Mouse (Mus musculus) kidney, embryonic 14.5 days (tissue): ENCODE data around the gene Harbi1. TPM values are rescaled to one million over a fixed set of nuclear protein-coding genes. Genes with fewer than 3 reads are reported as not detected.

Experiments
- ATAC-seq: fragments of 200-750 bp; cut with Nextera tagmentation; 2 replicates; pipeline ENCODE4 v1.8.0; 2017; ENCODE audit warnings: moderate number of reproducible peaks, mild to moderate bottlenecking, moderate TSS enrichment, moderate library complexity; ENCODE audit not compliant: low FRiP score, low TSS enrichment
- H3K27ac ChIP-seq: fragments of 300-500 bp; sonication (generic); 2 replicates; pipeline ENCODE4 v1.5.1; 2014; ENCODE audit warnings: low read depth, mild to moderate bottlenecking, low read length, moderate library complexity, mixed read lengths
- H3K27me3 ChIP-seq: fragments of 300-500 bp; sonication (generic); 2 replicates; pipeline ENCODE4 v1.6.1; 2014; ENCODE audit warnings: mild to moderate bottlenecking, low read length; ENCODE audit not compliant: control insufficient read depth, insufficient read depth
- H3K36me3 ChIP-seq: fragments of 300-500 bp; sonication (generic); 2 replicates; pipeline ENCODE4 v1.6.1; 2014; ENCODE audit warnings: low read length, mixed read lengths; ENCODE audit not compliant: control insufficient read depth, insufficient read depth
- H3K4me1 ChIP-seq: fragments of 300-500 bp; sonication (generic); 2 replicates; pipeline ENCODE4 v1.6.1; 2014; ENCODE audit warnings: low read length, mixed read lengths; ENCODE audit not compliant: control insufficient read depth, insufficient read depth
- H3K4me2 ChIP-seq: fragments of 300-500 bp; sonication (generic); replicated peaks from 2 replicates; pipeline ENCODE4 v1.6.1; 2014; ENCODE audit warnings: low read depth, mild to moderate bottlenecking, low read length
- H3K4me3 ChIP-seq: fragments of 300-500 bp; sonication (generic); 2 replicates; pipeline ENCODE4 v1.5.1; 2014; ENCODE audit warnings: mild to moderate bottlenecking, low read length
- H3K9ac ChIP-seq: fragments of 300-500 bp; sonication (generic); 2 replicates; pipeline ENCODE4 v1.6.1; 2014; ENCODE audit warnings: low read depth, mild to moderate bottlenecking, low read length, moderate library complexity
- H3K9me3 ChIP-seq: fragments of 300-500 bp; sonication (generic); 2 replicates; pipeline ENCODE4 v1.6.1; 2016; ENCODE audit warnings: low read length; ENCODE audit not compliant: control insufficient read depth
- WGBS: fragments of 180-500 bp; shearing (Covaris S2); extraction: QIAGEN DNeasy Blood & Tissue Kit; methylation state at CpG from one replicate; pipeline ENCODE4 v1.1.7; 2014; 5-methylcytosine and 5-hydroxymethylcytosine counted together
- polyA plus RNA-seq: library from polyadenylated mRNA; unstranded; fragments of >200 nt; fragmentation: Nextera tagmentation; extraction: Ambion mirVana; gene quantifications from 2 replicates; pipeline ENCODE4 v1.2.1, GENCODE M21; 2014

Gene Harbi1
- polyA plus RNA-seq, 1 experiment from 2014 or later, result 21.2 TPM

DNA sequence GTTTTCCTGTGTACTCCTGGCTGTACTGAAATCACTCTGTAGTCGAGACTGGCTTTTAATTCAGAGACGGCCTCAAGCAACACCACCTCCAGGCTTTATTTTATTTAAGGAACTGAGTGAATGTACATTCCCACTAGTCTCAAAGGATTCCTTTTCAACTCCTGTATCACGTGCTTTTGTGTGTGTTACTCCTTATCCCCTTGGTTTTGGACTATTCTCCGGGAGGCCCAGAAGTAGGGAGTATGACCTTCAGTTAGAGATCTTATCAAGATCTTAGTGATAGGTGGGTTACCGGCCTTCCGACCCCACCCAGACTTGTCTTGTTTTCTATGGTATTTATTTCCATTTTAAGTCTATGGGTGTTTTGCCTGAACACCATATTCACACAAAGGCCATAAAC, 4.9 kb upstream of the Harbi1 start:
- Histone ChIP-seq H3K27ac (no peak overlapping the region), H3K4me1 (peaks cover 7% of the 10 kb centered on the region; the same call in 1 of the 2 replicates), H3K9me3 (no peaks in the 10 kb centered on the region), H3K4me3 (no peak overlapping the region), H3K27me3 (no peaks in the 10 kb centered on the region), H3K4me2 (no peak overlapping the region), H3K9ac (no peak overlapping the region), H3K36me3 (no peaks in the 10 kb centered on the region)
- 86% methylated on average over 6 of the region's 6 CpGs for WGBS
- no peak for ATAC-seq

DNA sequence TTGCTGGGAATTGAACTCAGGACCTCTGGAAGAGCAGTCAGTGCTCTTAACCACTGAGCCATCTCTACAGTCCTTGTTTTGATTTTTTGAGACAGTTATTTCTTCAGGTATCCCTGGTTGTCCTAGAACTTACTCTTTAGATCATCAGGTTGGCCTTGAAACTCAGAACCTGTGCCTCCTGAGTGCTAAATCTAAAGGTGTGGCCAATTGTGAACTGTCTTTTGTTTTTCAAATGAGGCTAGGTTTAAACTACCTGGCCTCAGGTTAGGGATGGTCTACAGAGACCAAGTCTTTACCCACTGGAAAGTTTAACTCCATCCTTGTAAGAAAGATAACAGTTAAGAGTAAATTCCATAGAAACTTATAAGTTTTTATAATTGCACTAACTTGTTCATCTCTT, 4.2 kb upstream of the Harbi1 start:
- Histone ChIP-seq H3K4me3 (no peak overlapping the region), H3K4me1 (peaks cover 7% of the 10 kb centered on the region; the same call in 1 of the 2 replicates), H3K9me3 (no peaks in the 10 kb centered on the region), H3K27ac (no peak overlapping the region), H3K9ac (no peak overlapping the region), H3K27me3 (no peaks in the 10 kb centered on the region), H3K4me2 (no peak overlapping the region), H3K36me3 (no peaks in the 10 kb centered on the region)
- ATAC-seq, result no peak

GRCm38 (mm10) chr2:91708361-91708760, 2.3 kb upstream of the Harbi1 start:
- H3K4me2 ChIP-seq, result no peak overlapping the region
- WGBS, result 96% methylated on average over 6 of the region's 6 CpGs
- ATAC-seq, result no peak

DNA sequence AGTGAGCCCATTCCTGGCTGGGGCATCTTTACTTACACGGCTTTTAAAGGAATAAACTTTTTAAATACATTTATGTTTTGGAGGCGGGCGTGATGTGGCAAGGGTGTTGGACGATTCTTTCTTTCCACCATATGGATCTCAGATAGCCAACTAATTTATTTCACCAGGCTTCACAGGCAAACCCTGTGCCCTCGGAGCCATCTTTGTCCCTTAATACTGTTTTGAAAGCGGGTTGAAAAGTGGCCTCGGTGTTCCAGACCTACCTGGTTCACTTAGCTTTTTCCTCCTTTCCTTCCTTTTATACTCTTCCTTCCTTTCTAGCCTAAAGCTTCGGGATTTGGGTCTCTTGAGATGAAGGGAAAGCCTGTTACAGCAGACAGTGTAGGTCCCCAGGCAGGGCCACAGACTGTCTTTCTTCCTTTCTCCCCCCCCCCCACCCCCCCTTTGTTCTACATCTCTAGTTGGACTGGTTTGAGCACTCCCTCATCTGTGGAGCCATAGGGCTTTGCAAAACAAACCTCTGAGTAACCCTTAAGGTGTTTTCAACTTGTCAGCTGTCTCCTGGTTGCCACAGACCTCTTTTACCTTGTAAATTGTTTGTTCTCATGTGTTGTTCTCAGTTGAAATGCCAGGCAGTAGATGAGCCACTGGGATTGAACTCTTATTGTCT, 739 bp downstream of the Harbi1 start:
- Histone ChIP-seq H3K4me2 (peak overlapping the region; percentile 57), H3K4me3 (peak overlapping the region; percentile 98), H3K9me3 (no peaks in the 10 kb centered on the region), H3K9ac (peak overlapping the region; percentile 84), H3K4me1 (peaks cover 7% of the 10 kb centered on the region; the same call in 1 of the 2 replicates), H3K27ac (peak overlapping the region; percentile 79), H3K27me3 (no peaks in the 10 kb centered on the region), H3K36me3 (0 out of 2 replicates have a peak, but pooled peaks cover 3% of the 10 kb centered on the region)
- WGBS, result 8% methylated on average over 8 of the region's 8 CpGs
- no peak for ATAC-seq

More at GRCm38 (mm10) chr2:91708361-91708760, 2.3 kb upstream of the Harbi1 start:
- Histone ChIP-seq H3K27me3 (no peaks in the 10 kb centered on the region), H3K36me3 (no peaks in the 10 kb centered on the region), H3K4me1 (peaks cover 7% of the 10 kb centered on the region; the same call in 1 of the 2 replicates), H3K4me3 (no peak overlapping the region), H3K9ac (no peak overlapping the region), H3K9me3 (no peaks in the 10 kb centered on the region), H3K27ac (no peak overlapping the region)

GRCm38 (mm10) chr2:91714921-91715320, 4.3 kb downstream of the Harbi1 start:
- Histone ChIP-seq H3K9ac (no peak overlapping the region), H3K4me2 (no peak overlapping the region), H3K4me1 (no peaks in the 10 kb centered on the region; the same call in 1 of the 2 replicates), H3K9me3 (no peaks in the 10 kb centered on the region), H3K27me3 (no peaks in the 10 kb centered on the region), H3K36me3 (peaks cover 3% of the 10 kb centered on the region; the same call in 1 of the 2 replicates), H3K27ac (no peak overlapping the region), H3K4me3 (no peak overlapping the region)
- ATAC-seq, result no peak
- WGBS, result 89% methylated on average over 1 of the region's 1 CpGs

- H3K4me2 ChIP-seq, result no peak overlapping the region
- no peaks in the 10 kb centered on the region for H3K4me1 ChIP-seq
- H3K9ac ChIP-seq, result no peak overlapping the region
- H3K9me3 ChIP-seq, result no peaks in the 10 kb centered on the region
- peaks cover 8% of the 10 kb centered on the region for H3K36me3 ChIP-seq
- H3K27me3 ChIP-seq, result no peaks in the 10 kb centered on the region
- no peak overlapping the region for H3K27ac ChIP-seq
- 86% methylated on average over 6 of the region's 6 CpGs for WGBS
- no peak for ATAC-seq
- H3K4me3 ChIP-seq, result no peak overlapping the region
These were observed 7.6 kb downstream of the Harbi1 start for GRCm38 (mm10) chr2:91718276-91718675.

- no peak overlapping the region for H3K9ac ChIP-seq
- H3K27me3 ChIP-seq, result no peaks in the 10 kb centered on the region
- no peak overlapping the region for H3K4me3 ChIP-seq
- ATAC-seq, result no peak
- H3K27ac ChIP-seq, result no peak overlapping the region
- H3K4me2 ChIP-seq, result no peak overlapping the region
- no peaks in the 10 kb centered on the region for H3K4me1 ChIP-seq
- WGBS, result 80% methylated on average over 4 of the region's 4 CpGs
- no peaks in the 10 kb centered on the region for H3K9me3 ChIP-seq
- peaks cover 5% of the 10 kb centered on the region for H3K36me3 ChIP-seq
These were observed 12.7 kb downstream of the Harbi1 start for GRCm38 (mm10) chr2:91723382-91723781.

- Histone ChIP-seq H3K4me3 (no peak overlapping the region), H3K27me3 (no peaks in the 10 kb centered on the region), H3K4me1 (no peaks in the 10 kb centered on the region), H3K4me2 (no peak overlapping the region), H3K36me3 (peaks cover 5% of the 10 kb centered on the region), H3K9me3 (no peaks in the 10 kb centered on the region), H3K9ac (no peak overlapping the region), H3K27ac (no peak overlapping the region)
- ATAC-seq, result no peak
These were observed 13.3 kb downstream of the Harbi1 start for GRCm38 (mm10) chr2:91723951-91724350.

- no peak for ATAC-seq
- no peaks in the 10 kb centered on the region for H3K27me3 ChIP-seq
These were observed 14.1 kb downstream of the Harbi1 start for GRCm38 (mm10) chr2:91724716-91725115.

More at GRCm38 (mm10) chr2:91724716-91725115, 14.1 kb downstream of the Harbi1 start:
- no peak overlapping the region for H3K9ac ChIP-seq
- H3K36me3 ChIP-seq, result peaks cover 5% of the 10 kb centered on the region
- no peak overlapping the region for H3K27ac ChIP-seq
- 74% methylated on average over 2 of the region's 2 CpGs for WGBS
- H3K4me2 ChIP-seq, result no peak overlapping the region
- H3K9me3 ChIP-seq, result no peaks in the 10 kb centered on the region
- no peaks in the 10 kb centered on the region for H3K4me1 ChIP-seq
- H3K4me3 ChIP-seq, result no peak overlapping the region
